Mouse (Mus musculus) induced T-regulatory cell, adult 2 months (primary cell): ENCODE results near the gene Tsc2.

ENCODE experiments used
- DNase-seq: peaks from one replicate; pipeline ENCODE4 v3.0.0-alpha.2; 2012; ENCODE audit warnings: low read depth

Gene Tsc2

DNA sequence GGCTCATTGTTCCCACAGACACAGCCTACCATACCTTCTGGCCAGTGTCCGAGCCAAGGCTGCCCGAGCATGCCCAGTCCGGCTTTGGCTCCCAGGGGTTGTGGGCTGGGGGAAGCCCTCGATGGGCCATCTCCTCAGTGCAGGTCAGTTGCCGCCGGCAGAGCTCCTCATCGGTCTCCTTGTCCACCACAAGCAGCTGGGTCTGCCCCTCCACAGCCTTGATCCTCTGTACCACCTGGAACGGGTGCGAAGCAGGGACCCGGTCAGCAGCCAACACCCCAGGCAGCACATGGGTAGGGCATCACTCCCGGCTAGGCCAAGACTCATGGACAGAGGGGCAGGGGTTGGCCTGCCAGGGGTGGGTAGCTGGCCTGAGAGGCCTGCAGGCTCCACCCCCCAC is 15.1 kb upstream of the Tsc2 start:
- DNase-seq: no peak

DNA sequence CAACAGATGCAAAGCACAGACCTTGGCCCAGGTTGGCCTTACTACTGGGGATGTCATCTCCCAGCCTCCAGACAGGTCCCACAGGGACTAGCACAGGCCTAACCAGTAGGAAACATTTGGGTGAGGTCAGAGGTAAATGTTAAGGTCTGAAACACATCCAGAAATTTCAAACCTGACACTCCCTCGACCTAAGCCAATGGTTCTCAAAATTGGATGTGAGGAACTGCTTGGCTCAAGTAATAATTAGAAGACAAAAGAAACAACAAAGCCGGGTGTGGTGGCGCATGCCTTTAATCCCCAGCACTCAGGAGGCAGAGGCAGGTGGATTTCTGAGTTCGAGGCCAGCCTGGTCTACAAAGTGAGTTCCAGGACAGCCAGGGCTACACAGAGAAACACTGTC is 14.0 kb upstream of the Tsc2 start:
- no peak for DNase-seq

DNA sequence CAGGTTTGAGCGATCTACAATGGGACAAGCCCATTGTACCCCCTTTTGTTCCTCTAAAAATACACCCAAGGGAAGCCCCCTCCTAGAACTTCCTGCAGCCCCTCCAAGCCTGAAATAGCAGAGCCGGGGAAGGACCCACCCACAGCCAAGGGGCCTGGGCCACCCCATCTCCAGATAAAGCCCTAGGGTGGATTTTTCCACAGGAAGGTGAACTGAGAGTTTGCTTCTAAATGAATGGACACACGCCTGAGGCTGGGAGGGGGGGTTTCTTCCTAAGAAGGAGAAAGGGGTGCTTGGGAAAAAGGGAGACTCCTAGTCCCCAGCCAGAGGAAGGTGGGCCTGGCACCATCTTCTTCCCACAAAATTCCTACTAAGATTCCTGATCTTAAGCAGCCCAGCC is 13.5 kb upstream of the Tsc2 start:
- no peak for DNase-seq

DNA sequence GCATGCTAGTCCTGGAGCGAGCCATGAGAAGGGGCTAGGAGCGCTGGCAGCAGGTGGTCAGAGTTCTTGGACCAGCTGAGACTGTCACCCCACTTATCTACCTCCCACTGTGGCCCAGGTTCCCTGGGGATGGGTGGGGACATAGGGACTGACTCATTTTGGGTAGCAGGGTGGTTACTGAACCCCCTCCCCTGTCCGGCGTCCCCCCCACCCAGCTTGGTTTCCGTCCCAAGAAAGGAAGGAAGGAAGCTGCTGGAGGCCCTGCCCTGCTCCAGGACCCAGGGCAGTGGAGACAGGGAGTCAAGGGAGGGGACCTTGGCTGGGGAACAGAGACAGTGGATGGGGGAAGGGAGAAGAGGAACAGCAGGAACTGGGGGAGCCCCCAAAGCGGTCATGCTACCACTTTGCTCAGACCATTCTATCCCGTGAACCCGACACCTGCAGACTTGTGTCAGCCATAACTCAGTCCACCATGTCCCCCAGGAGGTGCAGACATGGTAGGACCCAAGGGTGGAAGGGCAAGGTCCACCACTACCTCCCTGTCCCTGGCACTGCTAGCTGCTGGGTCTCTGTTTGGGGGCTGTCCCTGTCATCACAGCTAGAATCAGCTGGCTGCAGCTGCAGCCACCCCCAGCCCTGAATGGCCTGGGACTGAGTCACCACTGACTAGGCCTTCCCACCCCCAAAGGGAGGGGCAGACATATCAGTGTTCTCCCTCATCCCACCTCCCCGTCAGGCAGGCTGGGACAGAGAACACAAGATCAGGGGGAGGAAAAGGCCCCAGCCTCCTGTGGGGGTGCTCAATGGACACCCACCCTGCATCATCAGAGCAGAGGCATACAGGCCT is 12.7 kb upstream of the Tsc2 start:
- no peak for DNase-seq

DNA sequence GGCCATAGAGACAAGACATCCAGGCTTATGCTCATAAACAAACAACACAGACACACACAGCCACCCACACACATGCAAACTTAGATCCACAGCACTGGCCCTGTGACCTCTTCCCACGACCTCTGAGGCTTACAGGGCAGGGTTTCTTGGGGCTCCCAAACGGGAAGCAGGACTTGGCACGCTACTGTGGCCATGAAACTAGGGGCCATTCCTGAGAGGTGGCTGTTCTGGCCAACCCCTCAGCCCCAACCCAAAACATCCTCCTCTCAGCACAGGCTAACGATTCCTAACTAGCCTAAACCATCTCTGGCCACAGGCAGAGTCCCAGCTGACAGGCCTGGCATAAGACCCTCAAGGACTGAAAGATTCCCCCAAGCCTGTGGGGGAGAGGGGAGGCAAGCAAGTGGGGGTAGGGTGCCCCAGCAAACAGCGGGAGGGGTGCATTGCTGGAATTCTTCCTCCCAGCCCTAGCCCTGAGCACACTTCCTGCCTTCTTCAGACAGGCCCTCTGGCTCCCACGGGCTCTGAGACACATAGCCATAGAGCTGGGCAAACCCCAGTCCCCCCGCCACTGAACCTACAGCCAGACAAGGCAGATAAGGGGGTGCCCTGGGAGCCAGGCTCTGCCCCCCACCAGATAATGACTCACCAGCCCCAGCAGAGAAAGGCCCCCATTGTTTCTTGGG is 11.7 kb upstream of the Tsc2 start:
- no peak for DNase-seq

DNA sequence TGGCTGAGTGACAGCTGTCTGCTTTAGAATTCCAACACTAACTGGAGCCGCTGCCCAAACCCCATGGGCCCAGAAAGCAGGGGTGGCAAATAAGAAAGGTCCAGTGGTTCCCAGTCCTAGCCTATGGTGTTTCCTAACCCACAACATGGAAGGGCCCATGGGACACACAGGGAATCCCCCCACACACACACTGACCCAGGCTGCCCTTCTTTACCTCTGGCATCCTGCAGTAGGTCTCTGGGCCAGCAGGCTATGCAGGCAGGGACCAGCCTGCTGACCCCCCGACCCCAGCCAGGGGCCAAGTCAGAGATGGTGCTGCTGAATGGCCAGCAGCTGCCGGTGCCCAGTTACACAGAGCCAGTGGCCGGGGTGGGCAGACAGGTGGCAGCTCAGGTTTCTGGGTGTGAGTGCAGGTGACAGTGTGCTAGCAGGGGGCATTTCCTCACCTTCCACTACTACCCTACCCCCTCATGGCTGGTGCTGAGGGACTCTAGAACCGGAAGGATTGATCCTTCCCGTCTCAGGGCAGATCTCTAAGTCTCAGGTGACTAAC is 10.4 kb upstream of the Tsc2 start:
- no peak for DNase-seq

DNA sequence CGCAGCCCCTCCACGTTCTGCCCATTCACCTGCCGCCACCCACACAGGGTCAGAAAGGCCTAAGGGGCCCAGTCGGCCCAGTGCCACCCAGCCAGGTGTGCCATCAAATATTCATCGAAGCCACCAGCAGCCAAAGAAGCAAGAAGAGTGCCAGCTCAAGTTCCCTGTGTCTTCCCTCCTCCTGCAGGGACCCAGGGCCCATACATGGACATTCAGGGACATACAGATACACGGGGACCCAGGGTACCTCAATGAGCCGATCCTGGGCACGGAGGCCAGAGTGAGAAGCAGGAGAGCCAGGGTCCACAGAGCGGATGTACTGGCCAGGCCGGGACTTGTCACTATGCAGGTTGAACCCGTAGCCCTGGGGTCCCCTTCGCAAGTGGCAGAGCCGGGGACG is 9.5 kb upstream of the Tsc2 start:
- no peak for DNase-seq

DNA sequence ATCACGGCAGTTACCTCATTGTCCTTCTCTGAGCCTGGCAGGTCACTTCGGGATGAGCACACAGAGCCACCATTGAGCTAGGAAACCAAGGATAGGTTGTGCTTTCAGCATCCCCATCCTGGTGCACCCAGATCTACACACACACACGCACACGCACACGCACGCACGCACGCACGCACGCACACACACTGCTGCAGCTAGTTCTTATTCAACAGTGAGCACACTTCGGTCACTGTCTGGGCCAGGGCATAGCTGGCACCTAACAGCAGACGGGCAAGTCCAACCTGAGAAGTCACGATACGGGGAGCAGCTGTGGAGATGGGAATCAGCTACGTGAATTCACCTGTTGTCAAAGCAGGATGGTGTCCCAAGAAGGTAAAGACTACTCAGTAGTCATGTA is 8.2 kb upstream of the Tsc2 start:
- DNase-seq: no peak

DNA sequence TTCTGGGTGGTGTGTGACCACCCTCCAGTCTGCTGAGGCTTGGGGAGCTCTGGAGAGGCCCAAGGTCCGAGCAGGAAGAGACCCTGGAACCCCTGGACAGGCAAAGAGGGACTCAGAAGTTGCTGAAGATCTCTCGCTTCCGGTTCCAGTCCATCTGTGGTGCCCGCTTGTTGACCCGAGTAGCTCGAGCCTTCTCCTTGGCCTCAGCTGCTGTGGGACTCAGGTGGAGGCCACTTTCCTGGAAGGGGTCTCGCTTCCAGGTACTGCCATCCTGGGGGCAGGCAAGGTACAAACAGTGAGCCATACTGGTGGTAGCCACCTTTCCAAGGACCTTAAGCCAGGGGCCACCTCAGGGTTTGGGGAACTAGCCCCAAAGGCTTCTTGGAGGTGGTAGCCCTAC is 7.7 kb upstream of the Tsc2 start:
- no peak for DNase-seq

DNA sequence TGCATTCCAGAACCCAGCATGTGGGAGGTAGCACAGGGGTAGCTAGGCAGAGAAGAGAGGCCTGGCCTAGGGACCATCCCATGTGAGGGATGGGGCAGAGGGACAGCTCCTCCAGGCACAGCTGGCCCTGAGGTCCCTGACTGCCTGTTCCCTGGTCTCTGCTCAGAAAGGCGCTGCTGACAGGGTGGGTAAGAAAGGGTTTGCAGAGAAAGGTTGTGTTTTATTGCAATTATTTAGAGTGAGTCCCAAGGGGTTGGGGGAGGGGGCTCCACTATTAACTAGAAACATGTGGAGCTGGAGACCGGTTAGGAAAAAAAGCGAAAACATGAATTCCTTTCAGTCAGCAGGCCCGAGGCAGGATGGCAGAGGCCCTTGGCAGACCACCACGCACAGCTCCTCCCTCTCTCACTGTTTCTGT is 7.2 kb upstream of the Tsc2 start:
- no peak for DNase-seq

DNA sequence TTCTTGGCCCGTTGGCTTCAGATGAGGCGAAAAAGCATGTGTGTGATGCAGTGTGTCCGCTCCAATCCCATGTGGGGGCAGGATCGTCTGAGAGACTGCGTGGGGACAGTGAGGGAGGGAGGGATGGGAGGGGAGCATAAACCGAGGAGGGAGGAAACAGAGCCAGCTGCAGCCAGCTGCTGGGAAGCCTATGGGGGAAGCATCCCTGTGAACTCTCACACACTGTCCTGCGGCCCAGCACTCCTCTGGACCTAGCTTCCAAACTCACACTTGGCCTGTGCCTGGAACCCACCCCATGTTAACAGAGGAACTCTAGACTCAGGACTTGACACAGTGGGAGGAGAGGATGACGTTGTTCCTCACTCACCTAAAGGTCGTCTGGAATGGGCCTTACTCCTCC is 6.4 kb upstream of the Tsc2 start:
- no peak for DNase-seq

DNA sequence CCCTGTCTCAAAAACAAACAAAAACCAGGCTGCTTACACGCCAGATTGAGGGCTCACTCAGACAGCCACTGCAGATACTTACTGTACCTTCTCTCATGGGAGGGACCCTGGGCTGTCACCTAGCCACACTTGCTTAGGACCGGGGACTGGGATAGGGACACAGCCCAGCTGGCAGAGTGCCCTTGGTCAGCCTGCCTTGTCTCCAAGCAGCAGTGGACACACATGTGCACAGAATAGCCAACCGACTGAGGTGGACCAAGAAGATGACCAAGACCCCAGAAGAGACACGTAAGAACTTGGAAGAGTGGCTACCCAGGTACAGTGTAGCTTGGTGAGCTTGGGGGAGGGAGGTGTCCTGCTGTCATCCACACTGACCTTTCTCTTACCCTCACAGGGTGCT is 5.8 kb upstream of the Tsc2 start:
- DNase-seq: no peak

DNA sequence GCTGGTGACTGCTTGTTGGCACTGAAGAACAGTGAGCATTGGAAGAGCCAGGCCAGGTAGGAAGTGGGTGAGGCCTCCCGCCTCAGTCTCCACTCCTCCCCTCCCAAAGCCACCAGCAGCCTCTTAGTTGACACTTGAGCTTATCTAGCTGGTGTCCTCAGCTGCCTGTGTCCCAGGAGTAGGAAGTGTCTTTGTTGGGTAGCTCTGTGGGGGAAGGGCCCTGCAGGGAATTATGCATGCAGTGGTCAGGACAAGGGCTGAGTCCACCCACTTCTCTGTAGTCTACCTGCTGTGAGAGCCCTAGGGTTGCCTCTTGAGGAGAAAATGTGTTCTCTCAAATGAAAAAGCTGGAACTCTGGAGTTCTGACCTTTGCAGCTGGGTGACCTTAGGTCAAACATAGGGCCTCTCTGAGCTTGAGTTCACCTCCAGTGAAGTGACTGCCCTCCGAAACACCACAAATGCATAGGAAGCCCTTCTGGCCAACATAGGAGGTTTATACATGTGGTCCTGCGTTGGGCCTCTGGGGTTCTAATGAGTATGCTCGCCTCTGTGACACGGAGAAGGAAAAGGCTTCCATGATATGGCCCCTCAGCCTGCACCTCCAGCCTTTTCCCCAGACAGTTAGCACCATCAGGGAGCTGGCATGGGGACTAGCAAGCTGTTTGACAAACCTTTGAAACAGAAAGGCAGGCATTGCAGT is 4.5 kb upstream of the Tsc2 start:
- DNase-seq: no peak

DNA sequence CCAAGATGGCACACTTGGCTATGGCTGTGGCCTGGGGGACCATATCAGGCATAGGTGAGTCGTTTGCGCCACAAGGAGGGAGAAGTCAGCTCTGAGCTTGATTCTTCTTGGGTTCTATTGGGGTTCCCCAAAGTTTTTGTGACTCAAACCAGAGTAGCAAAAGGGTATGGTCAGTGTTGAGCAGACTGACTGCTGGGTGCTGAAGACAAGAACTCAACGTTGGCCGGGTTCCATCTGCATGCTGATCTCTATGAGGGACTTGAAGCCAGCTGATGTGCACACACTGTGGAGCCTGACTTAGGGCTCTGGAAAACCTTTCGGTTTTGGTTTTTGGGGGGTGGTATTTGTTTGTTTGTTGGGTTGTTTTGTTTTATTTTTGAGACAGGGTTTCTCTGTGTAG is 3.3 kb upstream of the Tsc2 start:
- DNase-seq: no peak

DNA sequence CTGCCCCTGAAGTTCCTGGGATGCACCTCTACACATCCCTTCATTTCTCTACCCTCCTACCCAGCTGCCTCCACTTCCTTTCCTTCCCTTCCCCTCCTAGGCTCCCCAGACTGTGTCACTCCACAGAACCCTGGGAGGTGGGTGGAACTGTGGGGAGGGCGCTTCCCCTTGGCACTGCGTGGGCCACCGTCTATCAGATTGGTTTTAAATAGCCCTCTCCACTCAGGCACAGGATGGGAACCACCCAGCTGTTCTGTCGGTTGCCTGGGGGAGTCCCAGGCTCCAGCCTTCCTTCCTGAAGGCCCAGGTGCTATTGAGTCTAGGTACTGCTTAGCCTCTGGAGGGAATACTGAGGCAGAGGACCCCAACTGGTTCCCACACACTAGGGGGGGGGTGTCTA is 2.6 kb upstream of the Tsc2 start:
- DNase-seq: no peak

DNA sequence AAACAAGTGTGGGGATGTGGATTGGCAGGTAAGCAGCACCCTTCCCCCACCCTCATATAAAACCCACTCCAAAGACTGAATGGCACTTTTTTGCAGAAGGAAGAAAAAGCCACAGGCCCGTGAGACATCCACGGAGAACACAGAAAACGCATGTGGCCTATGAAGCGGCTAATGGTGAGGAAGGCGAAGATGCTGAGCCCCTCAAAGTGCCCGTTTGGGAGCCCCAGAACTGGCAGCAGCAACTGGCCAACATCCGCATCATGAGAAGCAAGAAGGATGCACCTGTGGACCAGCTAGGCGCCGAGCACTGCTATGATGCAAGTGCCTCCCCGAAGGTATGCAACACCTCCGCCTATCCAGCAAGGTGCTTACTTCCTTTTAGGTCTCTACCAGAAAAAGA is 1.4 kb upstream of the Tsc2 start:
- DNase-seq: no peak

DNA sequence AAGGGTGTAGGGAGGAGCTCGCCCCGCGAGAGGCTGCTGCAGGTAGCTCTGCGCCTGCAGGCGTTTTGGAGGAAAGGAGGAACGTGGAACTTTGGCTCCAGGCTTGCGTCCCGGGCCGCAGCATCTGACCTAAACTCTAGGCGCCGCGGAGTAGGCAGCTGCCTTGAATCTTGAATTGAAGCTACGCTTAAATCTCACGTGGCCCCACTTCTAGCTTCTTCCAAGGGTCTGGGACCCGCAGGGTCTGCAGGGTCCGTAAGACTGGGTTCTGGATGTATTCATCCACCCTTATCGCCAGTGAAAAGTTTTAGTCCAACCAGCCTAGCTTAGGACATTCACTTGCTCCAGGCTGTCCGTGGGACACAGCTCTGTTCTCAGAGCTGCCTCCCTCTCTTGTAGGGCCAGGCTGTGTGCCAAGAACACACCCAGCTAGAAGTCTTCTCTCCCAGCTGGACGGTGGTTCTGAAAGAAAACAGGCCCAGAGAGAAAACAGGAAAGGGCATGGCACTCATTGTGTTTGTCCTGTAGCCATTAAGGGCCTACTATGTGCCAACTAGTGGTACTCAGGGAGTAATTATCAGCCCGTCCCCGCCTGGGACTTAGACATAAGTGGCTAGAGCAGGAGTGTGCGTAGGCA is 501 bp upstream of the Tsc2 start:
- no peak for DNase-seq

DNA sequence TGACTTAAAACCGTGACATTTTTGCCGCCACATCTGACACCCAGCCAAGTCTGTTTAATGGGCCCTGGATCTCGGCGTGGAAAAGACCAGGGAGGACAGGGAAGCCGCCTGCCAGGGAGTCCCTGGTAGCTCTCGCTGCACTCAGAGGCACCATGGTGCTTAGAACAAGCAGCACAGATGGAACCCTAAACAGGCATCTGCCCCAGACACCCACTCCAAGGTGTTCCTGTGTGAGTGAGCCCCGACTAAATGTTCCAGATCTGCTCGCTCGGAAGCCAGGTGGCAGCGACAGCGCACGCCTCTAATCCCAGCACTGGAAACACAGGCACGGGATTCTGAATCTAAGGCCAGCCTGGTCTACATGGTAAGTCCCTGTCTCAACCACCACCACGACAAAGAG is 2.4 kb downstream of the Tsc2 start:
- no peak for DNase-seq

DNA sequence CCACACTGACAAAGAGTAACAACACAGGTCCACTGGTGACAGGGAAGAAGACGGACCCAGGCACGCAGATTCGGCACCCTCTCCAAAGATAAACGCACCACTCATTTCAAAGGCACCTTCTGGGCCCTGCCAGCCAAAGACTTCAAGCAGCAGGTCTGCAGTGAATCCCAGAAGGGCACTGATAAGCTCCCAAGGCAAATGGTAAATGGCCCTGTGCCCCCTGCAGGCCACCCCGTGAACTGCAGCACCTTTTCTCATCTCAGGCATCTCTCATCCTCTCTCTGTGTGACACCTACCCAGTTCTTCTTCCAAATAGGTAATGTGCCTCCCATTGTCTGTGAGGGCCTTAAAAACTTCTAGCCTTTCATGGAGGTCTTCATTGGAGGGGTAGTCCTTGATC is 3.8 kb downstream of the Tsc2 start:
- DNase-seq: peak; percentile 82

DNA sequence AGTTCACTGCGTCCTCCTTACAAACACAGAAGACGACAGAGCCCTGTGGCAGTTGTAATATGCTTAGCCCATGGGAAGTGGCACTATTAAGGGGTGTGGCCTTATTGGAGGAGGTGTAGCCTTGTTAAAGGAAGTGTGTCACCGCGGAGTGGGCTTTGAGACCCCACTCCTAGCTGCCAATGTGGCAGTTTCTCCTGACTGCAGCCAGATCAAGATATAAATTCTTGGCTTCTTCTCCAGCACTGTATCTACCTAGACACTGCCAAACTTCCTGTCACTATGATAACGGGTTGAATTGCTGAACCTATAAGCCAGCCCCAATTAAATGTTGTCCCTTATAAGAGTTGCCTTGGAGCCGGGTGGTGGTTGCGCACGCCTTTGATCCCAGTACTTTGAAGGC is 7.0 kb downstream of the Tsc2 start:
- DNase-seq: no peak

DNA sequence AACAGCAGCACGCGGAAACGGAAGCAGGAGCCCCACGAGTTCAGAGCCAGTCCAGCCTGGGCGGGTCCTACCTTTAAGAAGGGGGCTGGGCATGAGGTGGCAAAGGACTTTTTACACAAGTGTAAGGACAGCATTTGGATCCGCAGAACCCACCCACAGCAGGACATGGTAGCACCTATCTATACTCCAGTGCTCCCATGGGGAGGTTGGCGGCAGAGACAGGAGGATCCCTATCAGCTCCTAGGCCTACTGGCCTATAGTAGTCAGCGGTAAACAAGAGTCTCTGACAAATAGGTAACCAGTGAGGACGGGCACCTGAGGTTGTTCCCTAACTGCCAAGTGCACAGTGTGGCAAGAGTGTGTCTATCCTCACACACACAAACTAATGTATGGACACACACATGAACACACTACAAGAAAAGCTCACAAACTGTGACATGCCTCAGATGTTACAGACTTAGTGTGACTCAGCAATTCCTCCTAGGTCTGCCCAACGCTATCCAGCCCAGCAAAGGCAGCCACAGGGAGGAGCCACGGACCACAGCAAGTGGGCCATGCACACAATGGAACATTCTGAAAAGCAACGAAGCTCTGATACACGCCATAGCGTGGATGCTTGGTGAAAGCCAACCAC is 14.8 kb downstream of the Tsc2 start:
- DNase-seq: no peak

DNA sequence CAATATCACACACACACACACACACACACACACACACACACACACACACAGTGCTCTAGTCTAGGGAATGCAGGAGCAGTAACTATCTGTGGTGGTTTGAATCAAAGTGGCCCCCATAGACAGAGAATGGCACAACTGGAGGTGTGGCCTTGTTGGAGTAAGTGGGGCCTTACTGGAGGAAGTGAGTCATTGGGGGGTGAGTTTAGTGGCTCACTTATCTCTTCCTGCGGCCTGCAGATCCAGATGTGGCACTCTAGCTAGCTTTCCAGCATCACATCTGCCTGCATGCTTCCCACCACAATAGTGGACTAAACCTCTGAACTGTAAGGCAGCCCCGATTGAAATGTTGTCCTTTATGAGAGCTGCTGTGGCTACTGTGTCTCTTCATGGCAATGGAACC is 21.7 kb downstream of the Tsc2 start:
- DNase-seq: no peak
